Mouse (Mus musculus): ENCODE data around the gene Flt1. TPM values are rescaled to one million over a fixed set of nuclear protein-coding genes. Genes with fewer than 3 reads are reported as not detected.
"Not testable (repeated sequence)": the region's sequence is repeated elsewhere in the genome, so short reads cannot be mapped to it uniquely, and the experiment has no call there.

The Flt1 gene
- total RNA-seq, 1 experiment: 5.1 TPM

DNA sequence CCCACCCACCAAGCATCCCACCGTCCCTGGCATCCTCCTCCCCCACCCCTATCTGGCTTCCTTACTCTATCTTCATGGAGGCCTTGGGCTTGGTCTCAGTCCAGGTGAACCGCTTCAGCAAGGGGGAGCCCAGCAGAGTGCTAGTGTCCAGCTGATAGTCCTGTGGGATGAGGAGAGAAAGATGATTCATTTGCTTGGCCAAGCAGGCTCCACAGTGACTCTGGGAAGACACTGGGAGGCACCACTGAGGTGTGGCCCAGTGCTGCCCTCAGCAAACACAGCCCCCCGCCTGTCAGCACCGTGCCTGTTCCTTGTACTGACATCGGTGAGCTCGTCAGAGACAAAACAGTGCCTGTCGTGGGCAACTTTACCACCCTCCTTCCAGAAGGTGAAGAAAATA is 159.5 kb downstream of the Flt1 start:
- no peak overlapping the region for H3K9ac ChIP-seq (ENCODE audit: insufficient read depth, low read depth, low read length, poor library complexity, severe bottlenecking)
- DNase-seq (ENCODE audit: low read depth, low spot score): no peak
- no peaks in the 10 kb centered on the region for H3K9me3 ChIP-seq (ENCODE audit: control insufficient read depth, insufficient read depth, low read depth, low read length)
- in situ Hi-C loops (cut with MboI; ENCODE audit: low sequenced_read_pairs in 2 of 2, unreplicated experiment in 2 of 2): no loop called here
- TF ChIP-seq HCFC1 (IDR thresholded peaks at IDR 0.05; ENCODE audit: borderline replicate concordance, insufficient read depth, low read length): no peak
- no peak for TF ChIP-seq CHD2 (IDR thresholded peaks at IDR 0.05; ENCODE audit: low read depth, low read length)
- TF ChIP-seq ZNF384 (IDR thresholded peaks at IDR 0.05; ENCODE audit: low read depth, low read length): no peak
- TF ChIP-seq ZC3H11A (IDR thresholded peaks at IDR 0.05; ENCODE audit: borderline replicate concordance, low read depth, low read length): no peak
- no peak for TF ChIP-seq MAFK (IDR thresholded peaks at IDR 0.05; ENCODE audit: insufficient read depth, low read depth, low read length)
- H3K4me1 ChIP-seq (ENCODE audit: control insufficient read depth in 2 of 2, insufficient read depth in 2 of 2, low read length in 2 of 2, poor library complexity in 1 of 2): peaks cover 2 to 7% of the 10 kb centered on the region in 2 experiments; a peak in 1 of 4 replicates
- H3K36me3 ChIP-seq (ENCODE audit: control insufficient read depth, insufficient read depth, low read length, poor library complexity, severe bottlenecking): no peaks in the 10 kb centered on the region
- H3K4me3 ChIP-seq (ENCODE audit: insufficient read depth in 1 of 2, low read depth in 1 of 2, low read length in 2 of 2, poor library complexity in 1 of 2, severe bottlenecking in 1 of 2): no peak overlapping the region
- H3K27ac ChIP-seq (ENCODE audit: insufficient read depth, low read depth, low read length, poor library complexity, severe bottlenecking): no peak overlapping the region

GRCm38 (mm10) chr5:147565444-147565843 is 160.4 kb downstream of the Flt1 start:
- H3K27ac ChIP-seq (ENCODE audit: insufficient read depth, low read depth, low read length, poor library complexity, severe bottlenecking): no peak overlapping the region
- TF ChIP-seq MAFK (IDR thresholded peaks at IDR 0.05; ENCODE audit: insufficient read depth, low read depth, low read length): no peak
- no peak for TF ChIP-seq ZNF384 (IDR thresholded peaks at IDR 0.05; ENCODE audit: low read depth, low read length)
- no peak for TF ChIP-seq ZC3H11A (IDR thresholded peaks at IDR 0.05; ENCODE audit: borderline replicate concordance, low read depth, low read length)
- no peak for TF ChIP-seq HCFC1 (IDR thresholded peaks at IDR 0.05; ENCODE audit: borderline replicate concordance, insufficient read depth, low read length)
- no peak for TF ChIP-seq CHD2 (IDR thresholded peaks at IDR 0.05; ENCODE audit: low read depth, low read length)
- in situ Hi-C loops (cut with MboI; ENCODE audit: low sequenced_read_pairs in 2 of 2, unreplicated experiment in 2 of 2): no loop called here
- no peak overlapping the region for H3K9ac ChIP-seq (ENCODE audit: insufficient read depth, low read depth, low read length, poor library complexity, severe bottlenecking)
- H3K9me3 ChIP-seq (ENCODE audit: control insufficient read depth, insufficient read depth, low read depth, low read length): no peaks in the 10 kb centered on the region
- H3K36me3 ChIP-seq (ENCODE audit: control insufficient read depth, insufficient read depth, low read length, poor library complexity, severe bottlenecking): no peaks in the 10 kb centered on the region
- H3K4me3 ChIP-seq (ENCODE audit: insufficient read depth in 1 of 2, low read depth in 1 of 2, low read length in 2 of 2, poor library complexity in 1 of 2, severe bottlenecking in 1 of 2): no peak overlapping the region
- DNase-seq (ENCODE audit: low read depth, low spot score): no peak
- peaks cover 2 to 7% of the 10 kb centered on the region in 2 experiments; a peak in 1 of 4 replicates for H3K4me1 ChIP-seq (ENCODE audit: control insufficient read depth in 2 of 2, insufficient read depth in 2 of 2, low read length in 2 of 2, poor library complexity in 1 of 2)

GRCm38 (mm10) chr5:147564140-147564590 is 161.6 kb downstream of the Flt1 start:
- in situ Hi-C loops (cut with MboI; ENCODE audit: low sequenced_read_pairs in 2 of 2, unreplicated experiment in 2 of 2): no loop called here
- peak overlapping the region in 1 of 2 experiments; percentile 37; a peak in 1 of 4 replicates for H3K4me3 ChIP-seq (ENCODE audit: insufficient read depth in 1 of 2, low read depth in 1 of 2, low read length in 2 of 2, poor library complexity in 1 of 2, severe bottlenecking in 1 of 2)
- H3K4me1 ChIP-seq (ENCODE audit: control insufficient read depth in 2 of 2, insufficient read depth in 2 of 2, low read length in 2 of 2, poor library complexity in 1 of 2): peaks cover 2 to 7% of the 10 kb centered on the region in 2 experiments; a peak in 1 of 4 replicates
- no peaks in the 10 kb centered on the region for H3K9me3 ChIP-seq (ENCODE audit: control insufficient read depth, insufficient read depth, low read depth, low read length)
- no peak for DNase-seq (ENCODE audit: low read depth, low spot score)
- no peaks in the 10 kb centered on the region for H3K36me3 ChIP-seq (ENCODE audit: control insufficient read depth, insufficient read depth, low read length, poor library complexity, severe bottlenecking)
- no peak for TF ChIP-seq ZNF384 (IDR thresholded peaks at IDR 0.05; ENCODE audit: low read depth, low read length)
- no peak for TF ChIP-seq HCFC1 (IDR thresholded peaks at IDR 0.05; ENCODE audit: borderline replicate concordance, insufficient read depth, low read length)
- no peak for TF ChIP-seq CHD2 (IDR thresholded peaks at IDR 0.05; ENCODE audit: low read depth, low read length)
- no peak for TF ChIP-seq MAFK (IDR thresholded peaks at IDR 0.05; ENCODE audit: insufficient read depth, low read depth, low read length)
- no peak for TF ChIP-seq ZC3H11A (IDR thresholded peaks at IDR 0.05; ENCODE audit: borderline replicate concordance, low read depth, low read length)
- no peak overlapping the region for H3K27ac ChIP-seq (ENCODE audit: insufficient read depth, low read depth, low read length, poor library complexity, severe bottlenecking)
- no peak overlapping the region for H3K9ac ChIP-seq (ENCODE audit: insufficient read depth, low read depth, low read length, poor library complexity, severe bottlenecking)

DNA sequence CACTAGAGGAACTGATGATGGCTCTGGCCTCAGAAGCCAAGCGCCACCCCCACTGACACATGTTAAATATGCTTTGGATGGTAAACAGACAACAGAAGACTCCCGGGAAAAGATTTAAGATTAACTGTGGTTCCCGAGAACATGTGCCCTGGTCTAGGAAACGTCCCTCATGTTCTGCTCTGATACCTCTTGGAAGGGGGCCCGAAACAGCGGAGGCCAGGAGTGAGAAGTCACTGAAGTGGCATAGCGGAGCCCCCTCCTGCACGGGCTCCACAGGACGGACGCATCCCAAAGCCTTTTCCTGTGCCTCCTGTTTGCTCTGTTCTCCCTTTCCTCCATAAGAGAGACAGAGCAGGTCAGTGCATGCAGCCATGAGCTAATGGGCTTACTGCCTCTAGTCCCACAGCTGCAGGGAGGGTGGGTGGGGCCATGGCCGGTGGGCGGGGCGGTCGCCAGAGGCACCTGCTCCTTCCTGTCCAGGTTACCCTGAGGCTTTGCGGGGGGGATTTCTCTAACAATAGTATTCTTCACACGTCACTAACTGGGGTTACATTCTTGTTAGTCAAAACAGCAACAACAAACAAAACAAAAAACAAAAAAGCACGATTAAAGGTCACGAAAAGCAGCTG is 162.2 kb downstream of the Flt1 start:
- peak; percentile 29 for DNase-seq (ENCODE audit: low read depth, low spot score)
- H3K4me3 ChIP-seq (ENCODE audit: insufficient read depth in 1 of 2, low read depth in 1 of 2, low read length in 2 of 2, poor library complexity in 1 of 2, severe bottlenecking in 1 of 2): 0 out of 4 replicates have a peak overlapping the region, but pooled peaks of 1 of the 2 experiments have one; percentile 37
- no peak overlapping the region for H3K27ac ChIP-seq (ENCODE audit: insufficient read depth, low read depth, low read length, poor library complexity, severe bottlenecking)
- H3K9me3 ChIP-seq (ENCODE audit: control insufficient read depth, insufficient read depth, low read depth, low read length): no peaks in the 10 kb centered on the region
- H3K36me3 ChIP-seq (ENCODE audit: control insufficient read depth, insufficient read depth, low read length, poor library complexity, severe bottlenecking): no peaks in the 10 kb centered on the region
- H3K9ac ChIP-seq (ENCODE audit: insufficient read depth, low read depth, low read length, poor library complexity, severe bottlenecking): no peak overlapping the region
- no peak for TF ChIP-seq ZC3H11A (IDR thresholded peaks at IDR 0.05; ENCODE audit: borderline replicate concordance, low read depth, low read length)
- no peak for TF ChIP-seq CHD2 (IDR thresholded peaks at IDR 0.05; ENCODE audit: low read depth, low read length)
- no peak for TF ChIP-seq ZNF384 (IDR thresholded peaks at IDR 0.05; ENCODE audit: low read depth, low read length)
- TF ChIP-seq HCFC1 (IDR thresholded peaks at IDR 0.05; ENCODE audit: borderline replicate concordance, insufficient read depth, low read length): no peak
- no peak for TF ChIP-seq MAFK (IDR thresholded peaks at IDR 0.05; ENCODE audit: insufficient read depth, low read depth, low read length)
- H3K4me1 ChIP-seq (ENCODE audit: control insufficient read depth in 2 of 2, insufficient read depth in 2 of 2, low read length in 2 of 2, poor library complexity in 1 of 2): peaks cover 2 to 7% of the 10 kb centered on the region in 2 experiments; a peak in 1 of 4 replicates
- in situ Hi-C loops (cut with MboI; ENCODE audit: low sequenced_read_pairs in 2 of 2, unreplicated experiment in 2 of 2): no loop called here

DNA sequence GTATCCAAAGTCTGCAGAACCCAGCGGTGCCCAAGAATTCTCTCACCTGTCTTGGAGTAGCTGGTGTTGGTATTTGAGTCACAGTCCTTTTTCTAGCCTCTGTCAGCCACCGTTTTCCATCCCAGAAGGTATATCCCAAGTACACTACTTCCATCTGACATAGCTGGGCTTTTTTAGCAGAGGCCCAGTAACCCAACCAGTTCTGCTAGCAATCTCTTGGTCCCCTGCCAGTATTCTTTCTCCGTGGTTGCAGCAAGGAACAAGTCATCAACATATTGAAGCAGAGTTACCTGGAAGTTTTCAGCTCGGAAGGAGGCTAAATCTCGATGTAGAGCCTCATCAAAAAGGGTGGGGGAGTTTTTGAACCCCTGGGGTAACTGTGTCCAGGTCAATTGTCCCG is 168.2 kb downstream of the Flt1 start:
- DNase-seq (ENCODE audit: low read depth, low spot score); in situ Hi-C loops (cut with MboI; ENCODE audit: low sequenced_read_pairs in 2 of 2, unreplicated experiment in 2 of 2); H3K4me1 ChIP-seq (ENCODE audit: control insufficient read depth in 2 of 2, insufficient read depth in 2 of 2, low read length in 2 of 2, poor library complexity in 1 of 2); H3K9me3 ChIP-seq (ENCODE audit: control insufficient read depth, insufficient read depth, low read depth, low read length); H3K4me3 ChIP-seq (ENCODE audit: insufficient read depth in 1 of 2, low read depth in 1 of 2, low read length in 2 of 2, poor library complexity in 1 of 2, severe bottlenecking in 1 of 2); H3K9ac ChIP-seq (ENCODE audit: insufficient read depth, low read depth, low read length, poor library complexity, severe bottlenecking); H3K36me3 ChIP-seq (ENCODE audit: control insufficient read depth, insufficient read depth, low read length, poor library complexity, severe bottlenecking); H3K27ac ChIP-seq (ENCODE audit: insufficient read depth, low read depth, low read length, poor library complexity, severe bottlenecking): not testable (repeated sequence)
